Mouse (Mus musculus) hindbrain, embryonic 11.5 days (tissue): ENCODE results near the gene Ugt1a5. TPM values are rescaled to one million over a fixed set of nuclear protein-coding genes. Genes with fewer than 3 reads are reported as not detected.

ENCODE experiments used
- ATAC-seq: fragments of 200-750 bp; cut with Nextera tagmentation; 2 replicates; pipeline ENCODE4 v1.8.0; 2017; ENCODE audit warnings: mild to moderate bottlenecking, moderate TSS enrichment, moderate library complexity; ENCODE audit not compliant: low FRiP score
- DNase-seq: peaks from one replicate; pipeline ENCODE4 v3.0.0-alpha.2; 2015; ENCODE audit warnings: low spot score
- H3K27ac ChIP-seq: fragments of 300-500 bp; sonication (generic); 2 replicates; pipeline ENCODE4 v1.5.1; 2014; ENCODE audit warnings: mild to moderate bottlenecking, low read depth, low read length
- H3K27me3 ChIP-seq: fragments of 300-500 bp; sonication (generic); 2 replicates; pipeline ENCODE4 v1.6.1; 2014; ENCODE audit warnings: mild to moderate bottlenecking, low read length, moderate library complexity, mixed read lengths; ENCODE audit not compliant: control insufficient read depth, insufficient read depth
- H3K36me3 ChIP-seq: fragments of 300-500 bp; sonication (generic); 2 replicates; pipeline ENCODE4 v1.6.1; 2014; ENCODE audit warnings: mild to moderate bottlenecking, low read length, moderate library complexity, mixed read lengths; ENCODE audit not compliant: control insufficient read depth, insufficient read depth
- H3K4me1 ChIP-seq: fragments of 300-500 bp; sonication (generic); replicated peaks from 2 replicates; pipeline ENCODE4 v1.6.1; 2014; ENCODE audit warnings: low read length, mixed read lengths; ENCODE audit not compliant: control insufficient read depth, insufficient read depth
- H3K4me2 ChIP-seq: fragments of 300-500 bp; sonication (generic); replicated peaks from 2 replicates; pipeline ENCODE4 v1.6.1; 2014; ENCODE audit warnings: mild to moderate bottlenecking, low read depth, low read length
- H3K4me3 ChIP-seq: fragments of 300-500 bp; sonication (generic); 2 replicates; pipeline ENCODE4 v1.5.1; 2014; ENCODE audit warnings: low read depth, low read length
- H3K9ac ChIP-seq: fragments of 300-500 bp; sonication (generic); 2 replicates; pipeline ENCODE4 v1.6.1; 2014; ENCODE audit warnings: low read depth, low read length
- H3K9me3 ChIP-seq: fragments of 300-500 bp; sonication (generic); 2 replicates; pipeline ENCODE4 v1.6.1; 2016; ENCODE audit warnings: low read length; ENCODE audit not compliant: control insufficient read depth
- WGBS: fragments of 180-500 bp; shearing (Covaris S2); extraction: QIAGEN DNeasy Blood & Tissue Kit; methylation state at CpG from one replicate; pipeline ENCODE4 v1.1.7; 2014; 5-methylcytosine and 5-hydroxymethylcytosine counted together
- polyA plus RNA-seq: library from polyadenylated mRNA; unstranded; fragments of >200 nt; fragmentation: Nextera tagmentation; extraction: Ambion mirVana; gene quantifications from 2 replicates; pipeline ENCODE4 v1.2.1, GENCODE M21; 2014

The Ugt1a5 gene
- polyA plus RNA-seq, 1 experiment from 2014 or later, result not detected

DNA sequence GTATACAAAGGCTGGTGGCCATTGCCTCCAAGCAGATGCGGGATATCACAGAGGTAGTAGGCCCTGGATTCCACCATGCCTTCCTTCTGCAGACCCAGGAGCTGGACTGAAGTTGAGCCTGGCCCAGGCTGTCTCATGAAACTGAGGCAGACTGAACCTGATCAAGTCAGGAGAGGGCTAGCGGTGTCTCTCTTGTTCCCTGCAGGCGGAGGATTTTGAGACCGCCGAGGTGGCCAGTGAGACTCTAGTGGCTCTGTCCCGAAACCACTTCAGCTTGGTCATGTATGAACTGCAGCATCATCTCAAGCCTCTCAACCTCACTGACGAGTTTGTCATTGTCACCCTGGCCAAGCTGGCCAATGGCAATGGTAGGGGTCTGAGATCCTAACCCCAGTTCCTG lies 64.6 kb downstream of the Ugt1a5 start:
- H3K4me1 ChIP-seq, result no peaks in the 10 kb centered on the region
- no peak overlapping the region for H3K9ac ChIP-seq
- no peak overlapping the region for H3K4me2 ChIP-seq
- H3K36me3 ChIP-seq, result no peaks in the 10 kb centered on the region
- peaks cover 99% of the 10 kb centered on the region for H3K9me3 ChIP-seq
- no peak overlapping the region for H3K27ac ChIP-seq
- no peaks in the 10 kb centered on the region for H3K27me3 ChIP-seq
- no peak overlapping the region for H3K4me3 ChIP-seq
- DNase-seq (no peak), ATAC-seq (no peak; the same call in 1 of the 2 replicates)
- 75% methylated on average over 7 of the region's 7 CpGs for WGBS

DNA sequence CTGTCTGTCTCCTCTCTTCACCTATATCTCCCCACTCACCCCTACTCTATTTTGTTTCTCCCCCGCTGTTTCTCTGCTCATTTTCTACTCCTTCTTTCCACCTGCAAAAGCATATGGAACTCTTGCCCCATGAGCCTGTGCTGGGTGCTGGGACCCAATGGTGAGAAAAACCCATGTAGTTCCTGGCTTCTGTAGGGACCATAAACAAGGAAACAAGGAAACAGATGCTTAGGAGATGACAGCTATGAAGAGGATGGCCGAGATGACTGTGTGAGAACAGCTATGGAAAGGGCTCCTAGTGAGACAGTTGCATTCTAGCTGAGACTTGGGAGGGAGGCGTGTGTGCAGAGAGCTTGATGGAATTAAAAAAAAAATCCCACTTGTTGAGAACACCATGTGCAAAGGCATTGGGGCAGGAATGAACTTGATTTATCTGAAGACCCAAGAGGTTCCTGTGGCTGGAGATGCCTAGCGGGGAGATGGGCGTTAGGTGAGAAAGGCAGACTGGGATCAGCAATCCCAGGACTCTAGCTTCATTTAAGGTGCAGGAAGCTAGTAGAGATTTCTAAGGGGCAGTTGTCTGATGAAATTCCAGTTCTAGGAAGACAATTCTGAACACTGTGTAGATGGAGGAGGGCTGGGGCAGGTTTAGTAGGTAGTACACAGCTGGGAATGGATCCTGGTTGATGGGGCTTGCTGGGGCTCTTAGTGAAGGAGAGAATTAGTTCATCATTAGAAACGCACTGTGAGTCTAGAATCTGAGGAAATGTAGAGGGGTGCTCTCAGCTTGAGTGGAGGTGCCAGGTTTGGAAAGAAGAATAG lies 65.4 kb downstream of the Ugt1a5 start:
- no peak for DNase-seq
- H3K27ac ChIP-seq, result no peak overlapping the region
- H3K4me3 ChIP-seq, result no peak overlapping the region
- no peak for ATAC-seq
- 78% methylated on average over 6 of the region's 6 CpGs for WGBS
- no peaks in the 10 kb centered on the region for H3K27me3 ChIP-seq
- no peaks in the 10 kb centered on the region for H3K4me1 ChIP-seq
- H3K4me2 ChIP-seq, result no peak overlapping the region
- peaks cover 99% of the 10 kb centered on the region for H3K9me3 ChIP-seq
- no peaks in the 10 kb centered on the region for H3K36me3 ChIP-seq
- no peak overlapping the region for H3K9ac ChIP-seq

DNA sequence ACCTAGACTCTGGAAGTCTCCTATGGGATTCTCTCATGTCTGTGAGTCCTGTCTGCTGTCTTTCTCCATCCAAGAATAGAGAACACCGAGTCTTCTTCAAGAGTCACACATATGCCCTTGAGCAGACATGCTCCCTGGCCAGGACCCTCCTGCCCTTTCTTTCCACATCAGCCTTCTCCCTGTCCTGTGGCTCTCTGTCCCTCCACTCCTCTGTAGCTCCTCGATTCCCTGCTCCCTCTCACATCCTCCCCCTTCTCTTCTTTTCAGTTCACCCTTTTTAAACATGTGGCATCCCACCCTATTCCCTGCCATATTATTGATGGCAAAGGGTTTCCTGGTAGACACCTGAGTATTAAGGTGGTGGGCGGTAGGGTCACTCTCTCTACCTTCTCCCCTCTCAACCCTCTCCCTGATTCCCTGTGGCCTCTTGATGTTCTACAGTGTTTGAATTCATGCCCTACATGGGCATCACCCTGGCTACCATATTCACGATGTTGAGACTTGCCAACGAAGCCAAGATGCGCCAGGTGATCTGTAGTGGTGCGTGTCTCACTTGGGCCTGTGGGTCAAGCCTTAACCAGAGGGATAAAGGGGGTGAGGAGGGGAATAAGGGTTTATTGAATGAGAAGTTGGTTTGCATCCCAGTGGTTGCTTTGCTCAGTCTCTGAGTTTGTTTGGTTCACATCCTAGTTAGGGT lies 66.1 kb downstream of the Ugt1a5 start:
- H3K9ac ChIP-seq, result no peak overlapping the region
- no peak overlapping the region for H3K4me2 ChIP-seq
- DNase-seq (no peak), ATAC-seq (no peak)
- H3K27ac ChIP-seq, result no peak overlapping the region
- H3K27me3 ChIP-seq, result no peaks in the 10 kb centered on the region
- no peaks in the 10 kb centered on the region for H3K4me1 ChIP-seq
- no peak overlapping the region for H3K4me3 ChIP-seq
- 69% methylated on average over 7 of the region's 7 CpGs for WGBS
- no peaks in the 10 kb centered on the region for H3K36me3 ChIP-seq
- peaks cover 96% of the 10 kb centered on the region for H3K9me3 ChIP-seq

DNA sequence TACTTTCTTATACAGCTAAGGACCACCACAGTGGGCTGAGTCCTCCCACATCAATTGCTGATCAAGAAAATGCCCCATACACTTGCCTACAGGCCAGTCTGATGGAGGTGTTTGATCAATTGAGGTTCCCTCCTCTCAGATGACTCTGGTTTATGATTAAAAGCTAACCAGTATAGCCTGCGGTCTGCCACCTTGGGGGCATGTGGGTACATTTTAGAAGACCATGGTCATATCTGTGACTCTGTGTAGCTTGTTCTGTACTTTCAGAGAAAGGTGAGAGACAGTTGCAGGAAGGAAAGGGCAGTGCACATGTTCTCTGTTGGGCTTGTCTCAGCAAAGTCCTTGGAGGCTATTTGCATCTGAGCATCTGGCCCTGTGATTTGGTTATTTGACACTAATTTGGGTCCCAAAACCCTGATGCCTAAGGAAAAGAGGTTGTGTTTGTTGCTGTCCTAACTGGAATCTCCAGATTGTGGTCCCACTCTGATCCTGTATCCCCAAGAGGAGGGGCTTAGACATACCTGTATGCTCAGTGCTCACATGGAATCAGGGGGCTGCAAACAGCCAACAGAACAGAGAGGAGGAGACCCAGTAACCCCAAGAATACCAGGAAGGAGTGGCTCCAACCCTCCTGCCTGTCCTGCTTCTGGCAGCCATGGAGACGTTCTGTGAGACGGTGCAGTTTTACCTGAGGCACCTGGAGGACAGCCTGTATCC lies 67.0 kb downstream of the Ugt1a5 start:
- no peak overlapping the region for H3K9ac ChIP-seq
- H3K27ac ChIP-seq, result no peak overlapping the region
- no peaks in the 10 kb centered on the region for H3K4me1 ChIP-seq
- ATAC-seq (no peak), DNase-seq (no peak)
- H3K9me3 ChIP-seq, result peaks cover 95% of the 10 kb centered on the region
- WGBS, result 56% methylated on average over 3 of the region's 3 CpGs
- no peak overlapping the region for H3K4me3 ChIP-seq
- H3K27me3 ChIP-seq, result no peaks in the 10 kb centered on the region
- no peak overlapping the region for H3K4me2 ChIP-seq
- no peaks in the 10 kb centered on the region for H3K36me3 ChIP-seq

DNA sequence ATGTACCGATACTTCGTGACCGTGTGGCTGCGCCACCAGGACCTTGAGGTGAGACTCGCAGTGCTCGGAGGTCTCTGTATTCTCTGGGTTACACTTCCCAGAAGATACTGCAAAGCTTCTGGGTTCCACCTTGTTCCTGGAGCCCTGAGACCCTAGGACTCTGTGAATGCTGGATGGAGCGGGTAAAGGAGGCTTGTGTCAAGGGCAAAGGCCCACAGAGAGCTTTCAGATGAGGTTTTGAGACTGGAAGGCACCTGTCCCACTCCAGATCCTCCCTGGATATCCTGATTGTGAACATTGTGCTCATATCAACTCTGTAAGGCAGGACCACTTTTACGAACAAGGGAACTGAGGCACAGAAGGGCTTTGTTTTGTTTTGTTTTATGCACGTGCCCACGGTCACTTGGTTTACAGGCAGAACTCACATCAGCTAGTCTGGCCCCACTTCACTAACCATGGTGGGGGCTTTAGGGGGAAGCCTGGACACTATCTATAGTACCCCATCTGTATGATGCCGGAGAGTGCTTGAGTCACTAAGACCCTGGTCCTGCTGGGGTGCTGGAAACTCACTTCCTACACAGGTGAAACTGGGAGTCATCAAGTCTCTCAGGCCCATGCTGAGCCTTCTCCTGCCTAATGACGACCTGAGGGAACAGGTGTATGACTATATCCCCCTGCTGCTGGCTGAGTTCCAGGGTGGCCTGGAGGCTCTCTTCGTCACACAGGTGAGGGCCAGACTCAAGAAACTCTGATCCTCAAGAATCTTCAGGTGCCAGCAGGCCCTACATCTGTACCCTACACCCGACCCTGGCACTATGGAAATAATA lies 67.8 kb downstream of the Ugt1a5 start:
- H3K36me3 ChIP-seq, result no peaks in the 10 kb centered on the region
- H3K4me3 ChIP-seq, result no peak overlapping the region
- 67% methylated on average over 14 of the region's 14 CpGs for WGBS
- DNase-seq (no peak), ATAC-seq (no peak)
- no peaks in the 10 kb centered on the region for H3K4me1 ChIP-seq
- H3K27me3 ChIP-seq, result no peaks in the 10 kb centered on the region
- no peak overlapping the region for H3K4me2 ChIP-seq
- H3K9ac ChIP-seq, result no peak overlapping the region
- H3K27ac ChIP-seq, result no peak overlapping the region
- H3K9me3 ChIP-seq, result peaks cover 95% of the 10 kb centered on the region

DNA sequence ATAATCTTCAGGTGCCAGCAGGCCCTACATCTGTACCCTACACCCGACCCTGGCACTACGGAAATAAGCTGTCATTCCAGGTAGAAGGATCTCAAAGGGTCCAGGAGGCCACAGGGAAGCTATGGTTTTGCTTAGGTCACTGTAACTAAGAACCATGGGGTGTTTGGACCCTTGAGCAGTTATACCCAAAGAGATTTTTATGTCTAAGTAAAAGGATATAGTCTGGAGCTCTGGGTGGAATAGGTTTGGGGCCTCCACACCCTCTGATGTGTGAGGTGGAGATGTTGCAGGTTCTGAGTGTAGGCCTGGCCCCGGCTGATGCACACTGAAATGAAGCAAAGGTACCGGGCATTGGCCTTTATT lies 68.4 kb downstream of the Ugt1a5 start:
- WGBS, result 66% methylated on average over 4 of the region's 4 CpGs
- Histone ChIP-seq H3K27me3 (no peaks in the 10 kb centered on the region), H3K4me3 (no peak overlapping the region), H3K36me3 (no peaks in the 10 kb centered on the region), H3K4me1 (no peaks in the 10 kb centered on the region), H3K9me3 (peaks cover 95% of the 10 kb centered on the region), H3K4me2 (no peak overlapping the region), H3K9ac (no peak overlapping the region), H3K27ac (no peak overlapping the region)
- DNase-seq (no peak), ATAC-seq (no peak)

DNA sequence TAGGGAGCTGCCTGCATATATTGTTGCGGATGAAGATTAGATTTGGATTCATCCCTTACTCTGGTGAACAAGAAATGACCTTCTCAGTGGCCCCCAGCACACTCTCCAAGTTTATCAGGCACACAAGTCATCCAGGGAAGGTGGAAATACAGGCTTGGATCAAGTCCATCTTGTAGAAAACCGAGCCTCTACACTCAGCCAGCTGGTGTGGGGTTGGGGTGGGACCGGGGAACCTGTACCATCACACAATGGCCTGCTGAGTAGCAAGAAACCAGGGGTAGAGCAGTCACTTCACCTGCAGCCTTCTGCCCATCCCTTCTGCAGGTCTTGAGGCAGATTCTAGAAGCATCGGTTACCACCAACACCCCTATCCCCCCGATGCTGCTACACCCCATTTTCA lies 68.8 kb downstream of the Ugt1a5 start:
- peaks cover 95% of the 10 kb centered on the region for H3K9me3 ChIP-seq
- H3K27me3 ChIP-seq, result no peaks in the 10 kb centered on the region
- DNase-seq (no peak), ATAC-seq (no peak)
- no peak overlapping the region for H3K9ac ChIP-seq
- no peaks in the 10 kb centered on the region for H3K4me1 ChIP-seq
- WGBS, result 46% methylated on average over 5 of the region's 5 CpGs
- H3K4me3 ChIP-seq, result no peak overlapping the region
- no peak overlapping the region for H3K27ac ChIP-seq
- H3K36me3 ChIP-seq, result no peaks in the 10 kb centered on the region
- H3K4me2 ChIP-seq, result no peak overlapping the region

DNA sequence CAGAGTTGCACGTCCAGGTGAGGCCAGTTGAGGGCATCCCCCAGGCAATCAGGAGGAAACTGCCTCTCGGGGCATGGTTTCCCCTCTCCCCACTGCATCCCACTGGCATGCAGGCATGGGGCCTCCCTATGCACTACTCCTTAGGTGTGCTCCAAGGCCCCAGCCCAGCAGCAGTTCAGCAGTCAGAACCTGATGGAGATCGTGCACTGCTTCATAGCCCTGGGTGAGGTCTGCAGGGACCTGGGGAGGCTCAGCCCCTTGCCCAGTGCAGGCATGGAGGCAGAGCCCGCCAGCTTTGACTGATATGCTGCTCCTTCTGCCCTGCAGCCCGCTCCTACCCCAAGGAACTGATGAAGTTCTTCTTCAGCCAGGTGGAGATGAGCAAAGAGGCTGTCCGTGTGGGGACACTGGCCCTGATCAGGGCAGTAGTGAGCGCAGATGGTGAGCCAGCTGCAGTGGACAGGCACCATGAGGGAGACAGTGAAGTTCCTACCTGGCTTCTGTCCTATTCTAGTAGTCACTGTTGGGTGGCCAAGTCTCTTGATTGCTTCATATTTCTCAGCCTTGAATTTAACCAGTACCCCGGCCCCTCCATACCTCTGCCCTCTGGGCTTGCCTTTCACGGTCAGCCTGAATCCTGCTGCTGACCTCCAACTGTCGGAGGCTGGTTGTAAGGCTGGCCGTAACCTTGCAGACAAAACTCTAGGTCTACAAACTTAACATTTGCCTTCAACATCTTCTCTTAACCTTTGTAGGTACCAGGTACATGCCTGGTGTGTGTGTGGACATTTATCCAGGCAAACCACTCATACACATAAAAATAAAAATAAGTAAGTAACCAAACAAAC lies 69.5 kb downstream of the Ugt1a5 start:
- peaks cover 95% of the 10 kb centered on the region for H3K9me3 ChIP-seq
- DNase-seq, result no peak
- no peaks in the 10 kb centered on the region for H3K4me1 ChIP-seq
- ATAC-seq, result no peak
- H3K4me3 ChIP-seq, result no peak overlapping the region
- H3K27ac ChIP-seq, result no peak overlapping the region
- no peaks in the 10 kb centered on the region for H3K27me3 ChIP-seq
- 65% methylated on average over 11 of the region's 11 CpGs for WGBS
- H3K4me2 ChIP-seq, result no peak overlapping the region
- no peak overlapping the region for H3K9ac ChIP-seq
- H3K36me3 ChIP-seq, result no peaks in the 10 kb centered on the region
